Mouse (Mus musculus): ENCODE results near the gene Sirt1.
"Not testable (repeated sequence)": the region's sequence is repeated elsewhere in the genome, so short reads cannot be mapped to it uniquely, and the experiment has no call there.

The Sirt1 gene

GRCm38 (mm10) chr10:63386991-63387390 is 5.5 kb upstream of the Sirt1 start:
- DNase-seq: no peak

DNA sequence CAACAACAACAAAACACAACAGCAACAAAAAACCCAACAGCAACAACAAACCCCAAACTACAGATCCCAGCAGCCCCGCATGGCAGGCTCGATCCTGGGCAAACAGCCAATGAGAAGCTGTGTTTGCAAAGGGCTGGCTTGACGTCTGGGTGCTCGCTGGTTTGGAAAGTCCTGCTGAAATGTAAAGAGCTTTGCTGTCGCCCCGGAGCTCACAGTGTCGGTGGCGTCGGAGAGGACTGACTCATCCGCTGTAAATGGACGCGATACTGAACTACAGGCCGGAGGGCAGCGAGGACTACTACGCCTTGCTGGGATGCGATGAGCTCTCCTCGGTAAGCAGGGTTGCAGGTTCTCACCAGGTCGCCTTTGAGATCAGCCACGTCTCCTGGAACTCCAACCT is 4.9 kb upstream of the Sirt1 start:
- peak; percentile 86 for DNase-seq

DNA sequence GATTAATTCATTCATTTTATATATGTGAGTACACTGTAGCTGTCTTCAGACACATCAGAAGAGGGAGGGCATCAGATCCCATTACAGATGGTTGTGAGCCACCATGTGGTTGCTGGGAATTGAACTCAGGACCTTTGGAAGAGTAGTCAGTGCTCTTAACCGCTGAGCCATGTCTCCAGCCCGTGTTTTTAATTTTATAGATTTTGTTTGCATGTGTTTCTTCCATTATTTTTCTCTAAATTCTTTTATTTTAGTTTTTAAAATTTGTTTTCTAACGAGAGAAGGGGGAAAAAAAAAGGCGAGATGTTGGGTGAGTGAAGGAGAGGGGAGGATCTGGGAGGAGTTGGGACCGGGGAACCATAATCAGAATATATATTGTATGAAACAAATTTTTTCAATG is 4.4 kb upstream of the Sirt1 start:
- DNase-seq: not testable (repeated sequence)

- DNase-seq: peak; percentile 81
Measured at GRCm38 (mm10) chr10:63382372-63383279, 1.1 kb upstream of the Sirt1 start, which contains the start of gene Dnajc12. TSS of gene Dnajc12 (plus strand) at chr10:63382443.

DNA sequence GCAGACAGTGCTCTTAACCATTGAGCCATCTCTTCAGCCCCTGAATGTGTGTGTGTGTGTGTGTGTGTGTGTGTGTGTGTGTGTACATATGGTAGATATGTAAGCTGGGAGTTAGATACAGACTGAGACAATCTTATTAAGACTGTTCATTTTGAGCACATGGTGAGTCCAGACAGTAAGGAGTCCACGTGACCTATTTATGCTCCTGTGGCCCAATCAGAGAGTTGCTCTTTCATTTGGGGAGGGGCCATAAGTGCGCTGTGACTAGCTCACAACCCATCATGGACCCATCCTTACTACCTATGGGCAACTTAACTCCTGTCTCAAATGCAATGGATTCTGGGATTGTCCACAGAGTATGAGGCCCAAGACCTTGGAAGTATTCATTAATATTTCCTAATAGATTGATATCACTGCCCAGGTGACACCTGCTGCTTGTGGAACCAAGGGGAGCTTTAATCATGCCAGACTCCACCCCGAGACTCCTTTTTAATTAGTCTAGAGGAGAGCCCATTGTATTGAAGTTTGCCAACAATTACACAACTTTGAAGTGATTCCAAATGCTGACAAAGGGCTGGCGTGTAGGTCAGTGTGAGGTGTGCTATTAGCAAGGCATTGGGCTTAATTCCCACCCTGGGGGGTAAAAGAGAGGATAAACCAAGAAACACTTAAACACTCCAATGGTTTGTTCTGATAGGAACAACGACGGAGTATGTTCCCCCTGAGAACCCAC is 2.4 kb downstream of the Sirt1 start:
- no peak for DNase-seq

- DNase-seq: peak; percentile 45
Measured at GRCm38 (mm10) chr10:63377468-63377867, 4.0 kb downstream of the Sirt1 start.

- DNase-seq: no peak
Measured at GRCm38 (mm10) chr10:63376303-63376702, 5.2 kb downstream of the Sirt1 start.

- no peak for DNase-seq
Measured at GRCm38 (mm10) chr10:63368041-63368440, 13.5 kb downstream of the Sirt1 start.

GRCm38 (mm10) chr10:63367386-63367785 is 14.1 kb downstream of the Sirt1 start:
- DNase-seq: peak; percentile 46

GRCm38 (mm10) chr10:63365918-63366455 is 15.5 kb downstream of the Sirt1 start:
- no peak for DNase-seq

GRCm38 (mm10) chr10:63360502-63360901 is 21.0 kb downstream of the Sirt1 start:
- no peak for DNase-seq

GRCm38 (mm10) chr10:63352111-63352510 is 29.4 kb downstream of the Sirt1 start:
- DNase-seq: no peak

GRCm38 (mm10) chr10:63351099-63351498 is 30.4 kb downstream of the Sirt1 start:
- DNase-seq: not testable (repeated sequence)

DNA sequence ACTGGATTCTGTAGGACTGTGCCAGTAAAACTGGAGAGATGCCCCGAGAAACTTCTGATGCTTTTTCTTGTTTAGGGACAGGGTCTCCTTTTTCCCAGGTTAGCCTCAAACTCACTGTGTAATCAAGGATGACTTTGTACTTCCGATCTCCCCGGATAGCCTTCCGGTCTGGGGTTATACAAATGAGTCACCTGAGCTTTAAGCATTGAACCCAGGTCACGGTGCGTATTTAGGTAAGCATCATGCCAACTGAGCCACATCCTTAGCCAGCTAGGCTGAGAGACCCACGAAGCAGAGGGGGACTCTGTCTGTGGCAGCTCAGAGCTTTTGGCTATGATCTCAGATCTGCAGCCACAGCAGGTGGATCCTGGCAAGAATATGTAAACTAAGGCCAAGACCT is 30.8 kb downstream of the Sirt1 start:
- DNase-seq: no peak

- DNase-seq: no peak
Measured at GRCm38 (mm10) chr10:63348291-63348690, 33.2 kb downstream of the Sirt1 start.

DNA sequence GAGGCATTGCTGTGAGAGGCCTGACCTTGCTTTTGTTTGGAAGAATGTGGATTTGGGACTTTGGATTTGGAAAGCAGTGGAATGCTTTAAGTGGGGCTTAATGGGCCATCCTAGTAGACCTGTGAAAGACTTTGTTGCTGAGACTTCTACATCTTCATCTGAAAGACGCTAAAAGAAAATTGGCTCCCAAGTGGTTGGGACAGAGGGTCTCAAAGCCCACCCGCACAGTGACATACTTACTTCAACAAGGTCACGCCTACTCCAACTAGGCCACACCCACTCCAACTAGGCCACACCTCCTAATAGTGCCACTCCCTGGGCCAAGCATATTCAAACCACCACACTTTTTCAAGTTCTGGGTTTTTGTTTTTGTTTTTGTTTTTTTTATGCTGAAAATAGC is 36.8 kb downstream of the Sirt1 start:
- no peak for DNase-seq

GRCm38 (mm10) chr10:63341351-63341750 is 40.2 kb downstream of the Sirt1 start:
- no peak for DNase-seq

DNA sequence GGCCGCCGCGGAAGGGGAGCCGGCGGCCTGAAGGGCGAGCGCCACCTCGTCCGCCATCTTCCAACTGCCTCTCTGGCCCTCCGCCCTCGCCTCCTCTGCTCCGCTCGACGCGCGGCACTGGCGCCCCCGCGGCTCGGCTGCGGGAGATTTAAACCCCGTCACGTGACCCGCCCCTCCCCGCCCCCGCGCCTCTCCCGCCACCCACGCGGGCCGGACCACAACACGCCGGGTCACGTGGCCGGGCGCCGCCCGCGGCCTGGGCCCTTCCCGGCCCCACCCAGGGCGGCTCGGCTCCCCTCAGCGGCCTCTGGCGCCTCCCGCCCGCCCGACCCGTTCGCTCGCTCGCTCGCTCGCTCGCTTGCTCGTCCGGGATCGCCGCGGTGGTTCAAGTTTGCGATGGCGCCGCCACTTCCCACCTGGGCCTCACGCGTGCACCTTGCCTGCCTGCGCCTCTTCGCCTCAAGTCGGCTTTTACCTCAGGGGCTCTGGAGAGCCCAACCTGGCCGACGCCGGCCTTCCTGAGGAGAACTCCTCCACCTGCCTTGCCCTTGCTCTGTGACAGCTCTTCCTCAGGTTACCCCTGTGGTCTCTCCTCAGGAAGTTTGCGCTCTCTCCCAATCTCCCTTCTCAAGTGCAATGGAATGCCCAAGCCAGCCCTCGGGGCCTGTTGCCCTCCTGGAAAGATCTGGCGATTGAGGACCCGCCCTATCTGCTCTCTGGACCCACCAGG is 42.4 kb downstream of the Sirt1 start:
- peak; percentile 87 for DNase-seq

DNA sequence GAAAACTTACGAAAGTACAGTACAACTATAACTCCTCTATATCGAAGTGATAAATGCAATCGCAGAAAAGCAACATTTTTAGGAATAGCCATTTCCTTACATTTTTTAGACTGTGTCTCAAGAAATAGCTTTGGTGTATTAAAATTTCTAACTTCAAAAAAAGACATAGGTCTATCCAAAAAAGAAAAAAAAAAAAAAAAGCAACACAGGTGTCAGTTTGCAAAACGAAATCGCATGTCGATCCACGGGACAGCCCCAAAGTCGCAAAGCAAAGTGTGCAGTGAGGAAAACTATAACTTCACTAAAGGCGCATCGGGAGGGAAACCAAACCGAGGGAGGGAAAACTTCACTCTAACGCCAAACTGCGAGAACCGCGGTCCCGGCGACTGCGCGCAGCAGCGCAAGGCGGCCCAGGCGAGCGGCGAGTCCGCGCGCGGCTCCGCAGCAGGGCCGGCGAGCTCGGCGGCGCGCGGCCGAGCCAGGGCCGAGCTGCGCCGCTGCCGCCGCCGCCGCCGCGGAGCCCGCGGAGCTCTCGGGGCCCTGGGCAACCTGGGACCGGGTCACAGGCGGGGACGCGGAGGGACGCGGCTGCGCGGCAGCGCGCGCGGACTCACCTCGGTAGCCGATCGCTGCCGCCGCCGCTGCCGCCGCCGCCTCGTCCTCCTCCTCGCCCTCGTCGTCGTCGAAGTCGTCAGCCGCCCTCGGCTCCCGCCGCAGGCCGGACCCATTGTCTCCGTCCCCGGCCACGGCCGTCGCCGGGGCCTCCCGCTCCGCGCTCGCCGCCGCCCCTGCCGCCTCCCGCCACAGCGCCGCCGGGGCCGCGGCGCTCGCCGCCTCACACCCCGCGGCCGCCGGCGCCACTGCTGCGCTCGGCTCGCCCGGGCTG is 43.3 kb downstream of the Sirt1 start:
- peak; percentile 37 for DNase-seq

- no peak for DNase-seq
Measured at GRCm38 (mm10) chr10:63337326-63337725, 44.2 kb downstream of the Sirt1 start.

GRCm38 (mm10) chr10:63336901-63337300 is 44.6 kb downstream of the Sirt1 start:
- DNase-seq: peak; percentile 33

- DNase-seq: no peak
Measured at GRCm38 (mm10) chr10:63327091-63327490, 54.4 kb downstream of the Sirt1 start.
